Mouse (Mus musculus) CH12.LX (cell line): ENCODE data around the gene 2200002J24Rik.

Experiments used
- CHD2 ChIP-seq: IDR thresholded peaks from 2 replicates; pipeline ENCODE4 v1.6.1; 2011; ENCODE audit warnings: low read length, improper control_type of control experiment
- CTCF ChIP-seq, 2 experiments: IDR thresholded peaks in 1 of 2; conservative IDR thresholded peaks in 1 of 2; 2 replicates each; pipeline ENCODE4 v1.5.1; 2011 to 2012; ENCODE audit warnings: low read depth in 2 of 2, low read length in 2 of 2, improper control_type of control experiment in 1 of 2, inconsistent platforms in 1 of 2, mild to moderate bottlenecking in 1 of 2, moderate library complexity in 1 of 2
- MAFK ChIP-seq: IDR thresholded peaks from 2 replicates; pipeline ENCODE4 v1.6.1; 2011; ENCODE audit warnings: low read length, improper control_type of control experiment; ENCODE audit not compliant: insufficient replicate concordance
- POLR2A ChIP-seq: IDR thresholded peaks from 2 replicates; pipeline ENCODE4 v1.6.1; 2011; ENCODE audit warnings: low read depth, mild to moderate bottlenecking, improper control_type of control experiment, low read length

DNA sequence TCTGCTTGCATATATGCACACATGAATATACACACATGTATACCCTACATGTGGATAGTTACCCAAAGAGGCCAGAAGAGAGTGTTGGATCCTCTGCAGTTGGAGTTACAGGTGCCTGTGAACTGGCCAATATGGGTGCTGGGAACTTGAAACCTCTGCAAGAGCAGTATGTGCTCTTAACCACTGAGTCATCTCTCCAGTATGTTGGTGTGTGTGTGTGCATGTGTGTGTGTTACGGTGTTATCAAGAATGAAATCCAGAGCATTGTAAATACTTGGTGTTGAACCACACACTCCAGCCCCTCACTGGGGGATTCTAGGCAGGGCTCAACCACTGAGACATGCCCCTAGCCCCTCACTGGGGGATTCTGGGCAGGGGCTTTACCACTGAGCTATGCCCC lies 8.7 kb downstream of the 2200002J24Rik start:
- TF ChIP-seq MAFK (no peak), CHD2 (no peak), POLR2A (no peak), CTCF (conservative IDR thresholded peaks at IDR 0.05 in 1 of 2, IDR thresholded peaks at IDR 0.05 in 1 of 2; ENCODE audit: low read depth in 2 of 2, low read length in 2 of 2) (no peak)
